31 mouse cellular contexts compared by ENCODE assay signal in genomic region chr13:95172346-95172745, GRCm38 (mm10).
"Had no signal": no experiment of that assay in that cellular context is flagged by ENCODE, and none has a peak within 500 bp of the region (broad histone marks: within the 10 kb centered on the region; RNA-seq: fewer than 3 reads in every experiment).

No protein-coding gene starts in this region.

- H3K27me3 ChIP-seq: limb, embryonic 12.5 days; limb, embryonic 13.5 days; limb, embryonic 15.5 days; liver, embryonic 12.5 days; liver, embryonic 13.5 days; liver, embryonic 15.5 days; lung, embryonic 15.5 days; midbrain, embryonic 12.5 days; midbrain, embryonic 15.5 days; neural tube, embryonic 12.5 days; neural tube, embryonic 13.5 days had no signal

- ATAC-seq: liver, embryonic 12.5 days; liver, postnatal 0 days; lung, postnatal 0 days; midbrain, embryonic 15.5 days; midbrain, embryonic 16.5 days had no signal

- H3K9me3 ChIP-seq: limb, embryonic 10.5 days; limb, embryonic 12.5 days; limb, embryonic 13.5 days; limb, embryonic 15.5 days; liver, embryonic 12.5 days; liver, embryonic 13.5 days; liver, embryonic 15.5 days; lung, embryonic 15.5 days; megakaryocyte, embryonic 14.5 days; midbrain, embryonic 10.5 days; midbrain, embryonic 12.5 days; midbrain, embryonic 15.5 days; neural tube, embryonic 12.5 days; neural tube, embryonic 13.5 days had no signal

- H3K27ac ChIP-seq: limb, embryonic 10.5 days; limb, embryonic 12.5 days; limb, embryonic 13.5 days; limb, embryonic 15.5 days; liver, embryonic 12.5 days; liver, embryonic 13.5 days; liver, embryonic 14.5 days; liver, embryonic 15.5 days; lung, embryonic 15.5 days; macrophage; midbrain, embryonic 10.5 days; midbrain, embryonic 12.5 days; midbrain, embryonic 15.5 days; neural tube, embryonic 12.5 days; neural tube, embryonic 13.5 days had no signal

- H3K4me2 ChIP-seq: limb, embryonic 12.5 days; limb, embryonic 13.5 days; limb, embryonic 15.5 days; liver, embryonic 11.5 days; liver, embryonic 12.5 days; liver, embryonic 13.5 days; liver, embryonic 15.5 days; lung, embryonic 14.5 days; lung, embryonic 15.5 days; midbrain, embryonic 12.5 days; midbrain, embryonic 15.5 days; neural tube, embryonic 12.5 days; neural tube, embryonic 13.5 days had no signal

- DNase-seq: left cerebral cortex, postnatal 4 days; liver; liver, embryonic 13.5 days; liver, postnatal 0 days; lung, adult 18-20 months; lung, adult 2 months; lung, embryonic 14.5 days; lung, postnatal 10 days; lung, postnatal 14 days; lung, postnatal 36 days; lung, postnatal 4 days; midbrain, embryonic 14.5 days had no signal

- H3K4me1 ChIP-seq: limb, embryonic 10.5 days; limb, embryonic 12.5 days; limb, embryonic 13.5 days; limb, embryonic 15.5 days; liver, embryonic 12.5 days; liver, embryonic 13.5 days; liver, embryonic 15.5 days; lung, embryonic 15.5 days; megakaryocyte, embryonic 14.5 days; midbrain, embryonic 10.5 days; midbrain, embryonic 12.5 days; midbrain, embryonic 15.5 days; neural tube, embryonic 12.5 days had no signal

- H3K4me3 ChIP-seq: limb, embryonic 10.5 days; limb, embryonic 12.5 days; limb, embryonic 13.5 days; limb, embryonic 15.5 days; liver, embryonic 12.5 days; liver, embryonic 13.5 days; liver, embryonic 15.5 days; lung, embryonic 15.5 days; megakaryocyte, embryonic 14.5 days; midbrain, embryonic 10.5 days; midbrain, embryonic 12.5 days; midbrain, embryonic 15.5 days; myocyte; neural tube, embryonic 12.5 days; neural tube, embryonic 13.5 days had no signal

- H3K36me3 ChIP-seq: limb, embryonic 10.5 days; limb, embryonic 12.5 days; limb, embryonic 13.5 days; limb, embryonic 15.5 days; liver, embryonic 12.5 days; liver, embryonic 13.5 days; liver, embryonic 15.5 days; lung, embryonic 15.5 days; midbrain, embryonic 10.5 days; midbrain, embryonic 12.5 days; midbrain, embryonic 15.5 days; neural tube, embryonic 12.5 days; neural tube, embryonic 13.5 days had no signal

- H3K9ac ChIP-seq: limb, embryonic 12.5 days; limb, embryonic 13.5 days; limb, embryonic 15.5 days; liver, embryonic 12.5 days; liver, embryonic 13.5 days; liver, embryonic 14.5 days; liver, embryonic 15.5 days; liver, postnatal 0 days; lung, embryonic 14.5 days; lung, embryonic 15.5 days; midbrain, embryonic 12.5 days; midbrain, embryonic 15.5 days; neural tube, embryonic 12.5 days; neural tube, embryonic 13.5 days had no signal
